Mouse (Mus musculus) inflammation-experienced regulatory T-cells, adult 6 months (primary cell): ENCODE measurements around the gene Sh2d1b2. TPM values are rescaled to one million over a fixed set of nuclear protein-coding genes. Genes with fewer than 3 reads are reported as not detected.
"Not testable (repeated sequence)": the region's sequence is repeated elsewhere in the genome, so short reads cannot be mapped to it uniquely, and the experiment has no call there.

Experiments used
- ATAC-seq: one replicate; pipeline ENCODE4 v1.8.0; 2017
- polyA plus RNA-seq, 3 experiments: library from polyadenylated mRNA; unstranded; fragments of 100-300 nt; shearing (Covaris generic); gene quantifications; one replicate each; pipeline ENCODE4 v1.2.1; 2017

Gene Sh2d1b2
- not detected for polyA plus RNA-seq

- ATAC-seq: not testable (repeated sequence)
Observed at GRCm38 (mm10) chr1:170232688-170233087, at the start of gene Sh2d1b2. Gene Sh2d1b2, plus strand, starts transcription at chr1:170232749.

- ATAC-seq: no peak
Observed at GRCm38 (mm10) chr1:170185137-170185536, 47.4 kb upstream of the Sh2d1b2 start.

- ATAC-seq: no peak
Observed at GRCm38 (mm10) chr1:170186531-170186930, 46.0 kb upstream of the Sh2d1b2 start.

GRCm38 (mm10) chr1:170188601-170189000 is 43.9 kb upstream of the Sh2d1b2 start:
- no peak for ATAC-seq

GRCm38 (mm10) chr1:170190225-170190624 is 42.3 kb upstream of the Sh2d1b2 start:
- ATAC-seq: no peak

GRCm38 (mm10) chr1:170191925-170192324 is 40.6 kb upstream of the Sh2d1b2 start:
- no peak for ATAC-seq

- no peak for ATAC-seq
Observed at GRCm38 (mm10) chr1:170196211-170196610, 36.3 kb upstream of the Sh2d1b2 start.

GRCm38 (mm10) chr1:170200379-170200778 is 32.2 kb upstream of the Sh2d1b2 start:
- no peak for ATAC-seq

- no peak for ATAC-seq
Observed at GRCm38 (mm10) chr1:170206395-170206794, 26.2 kb upstream of the Sh2d1b2 start.

GRCm38 (mm10) chr1:170213181-170213879 is 19.2 kb upstream of the Sh2d1b2 start:
- no peak for ATAC-seq

- ATAC-seq: no peak
Observed at GRCm38 (mm10) chr1:170214383-170214756, 18.2 kb upstream of the Sh2d1b2 start.

GRCm38 (mm10) chr1:170214757-170215522 is 17.6 kb upstream of the Sh2d1b2 start, which contains the start of gene Uhmk1:
Gene Uhmk1, minus strand, starts transcription at chr1:170215397.
- peak; percentile 91 for ATAC-seq

GRCm38 (mm10) chr1:170215590-170215989 is 17.0 kb upstream of the Sh2d1b2 start:
- no peak for ATAC-seq

- peak; percentile 48 for ATAC-seq
Observed at GRCm38 (mm10) chr1:170218091-170218884, 14.3 kb upstream of the Sh2d1b2 start.

- no peak for ATAC-seq
Observed at GRCm38 (mm10) chr1:170220351-170220750, 12.2 kb upstream of the Sh2d1b2 start.

GRCm38 (mm10) chr1:170223276-170223675 is 9.3 kb upstream of the Sh2d1b2 start:
- no peak for ATAC-seq

GRCm38 (mm10) chr1:170245016-170245415 is 12.5 kb downstream of the Sh2d1b2 start:
- ATAC-seq: no peak

- peak; percentile 39 for ATAC-seq
Observed at GRCm38 (mm10) chr1:170254893-170255559, 22.5 kb downstream of the Sh2d1b2 start.

- peak; percentile 99 for ATAC-seq
Observed at GRCm38 (mm10) chr1:170255560-170255910, 23.0 kb downstream of the Sh2d1b2 start.

GRCm38 (mm10) chr1:170270281-170270680 is 37.7 kb downstream of the Sh2d1b2 start:
- ATAC-seq: no peak

- no peak for ATAC-seq
Observed at GRCm38 (mm10) chr1:170270696-170271095, 38.1 kb downstream of the Sh2d1b2 start.

- no peak for ATAC-seq
Observed at GRCm38 (mm10) chr1:170273252-170273651, 40.7 kb downstream of the Sh2d1b2 start.

- ATAC-seq: no peak
Observed at GRCm38 (mm10) chr1:170277016-170277415, 44.5 kb downstream of the Sh2d1b2 start, which contains the start of gene Sh2d1b1. Gene Sh2d1b1, plus strand, starts transcription at chr1:170277320.
